Mouse (Mus musculus) C2C12 (cell line): ENCODE measurements at regions not wholly inside any gene's neighbourhood (a gene's known extent, or its start where the extent isn't known, plus 50 kb on each side); places are given as distances from the start of the nearest gene placed in this dataset.

Experiments
- H3K27me3 ChIP-seq: one replicate; pipeline ENCODE4 v1.6.1; 2011; ENCODE audit not compliant: control insufficient read depth, insufficient read depth, insufficient read length
- H3K36me3 ChIP-seq: one replicate; pipeline ENCODE4 v1.6.1; 2011; ENCODE audit not compliant: control insufficient read depth, insufficient read depth
- H3K4me3 ChIP-seq: one replicate; pipeline ENCODE4 v1.5.1; 2011; ENCODE audit warnings: mild to moderate bottlenecking, control low read depth; ENCODE audit not compliant: poor library complexity, insufficient read depth, severe bottlenecking
- H3K79me2 ChIP-seq: one replicate; pipeline ENCODE4 v1.6.1; 2011; ENCODE audit not compliant: control insufficient read depth, insufficient read depth
- H3K79me3 ChIP-seq: one replicate; pipeline ENCODE4 v1.6.1; 2011; ENCODE audit warnings: low read depth, control low read depth
- H3ac ChIP-seq: one replicate; pipeline ENCODE3; 2011; ENCODE audit warnings: low read depth; ENCODE audit not compliant: control insufficient read depth, insufficient read length
- CEBPB ChIP-seq: IDR thresholded peaks from one replicate; pipeline ENCODE4 v1.6.1; 2011; ENCODE audit warnings: low read depth, mild to moderate bottlenecking, control low read depth, moderate library complexity
- CTCF ChIP-seq: IDR thresholded peaks from one replicate; pipeline ENCODE4 v1.5.1; 2011; ENCODE audit not compliant: control insufficient read depth, insufficient read depth, insufficient read length
- FOSL1 ChIP-seq: IDR thresholded peaks from one replicate; pipeline ENCODE4 v1.8.0; 2011; ENCODE audit warnings: mild to moderate bottlenecking, low read length; ENCODE audit not compliant: poor library complexity, insufficient read depth, severe bottlenecking
- MAX ChIP-seq: IDR thresholded peaks from one replicate; pipeline ENCODE4 v1.6.1; 2011; ENCODE audit warnings: mild to moderate bottlenecking, control low read depth
- MYOD1 ChIP-seq: IDR thresholded peaks from one replicate; pipeline ENCODE4 v1.6.1; 2011; ENCODE audit warnings: low read depth; ENCODE audit not compliant: control insufficient read depth, insufficient read length
- MYOG ChIP-seq: IDR thresholded peaks from one replicate; pipeline ENCODE4 v1.6.1; 2011; ENCODE audit not compliant: control insufficient read depth, insufficient read length; ENCODE audit errors: extremely low read depth
- USF1 ChIP-seq: IDR thresholded peaks from one replicate; pipeline ENCODE4 v1.6.1; 2011; ENCODE audit warnings: low read depth, mild to moderate bottlenecking, control low read depth, moderate library complexity

DNA sequence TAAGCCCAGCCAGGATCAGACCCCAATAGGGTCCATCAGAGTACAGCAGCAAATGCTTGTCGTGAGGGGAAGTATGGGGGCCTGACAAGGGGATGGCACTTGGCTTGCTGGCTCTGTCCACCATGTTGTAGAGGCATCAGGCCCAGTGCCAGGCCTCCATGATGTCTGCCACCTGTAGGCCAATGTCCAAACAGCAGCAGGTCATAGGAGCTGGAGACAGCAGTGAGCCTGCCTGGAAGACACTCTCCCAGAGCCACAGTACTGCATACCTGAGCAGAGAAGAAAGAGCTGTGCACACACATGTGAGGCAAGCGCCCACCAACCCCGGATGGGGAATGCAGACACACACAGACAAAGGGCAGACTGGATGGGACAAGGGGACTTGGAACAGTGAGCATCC, 55.4 kb upstream of the Slc22a12 start:
- Histone ChIP-seq H3ac (no peak overlapping the region), H3K27me3 (peaks cover 73% of the 10 kb centered on the region), H3K79me3 (no peaks in the 10 kb centered on the region), H3K36me3 (no peaks in the 10 kb centered on the region), H3K4me3 (no peak overlapping the region), H3K79me2 (no peaks in the 10 kb centered on the region)
- TF ChIP-seq FOSL1, result no peak
- no peak for TF ChIP-seq CTCF
- no peak for TF ChIP-seq MYOG
- no peak for TF ChIP-seq MAX
- no peak for TF ChIP-seq CEBPB
- TF ChIP-seq MYOD1, result no peak

GRCm38 (mm10) chr19:6595801-6596200, 53.0 kb upstream of the Slc22a12 start:
- Histone ChIP-seq H3ac (no peak overlapping the region), H3K79me2 (no peaks in the 10 kb centered on the region), H3K4me3 (no peak overlapping the region), H3K36me3 (no peaks in the 10 kb centered on the region), H3K79me3 (no peaks in the 10 kb centered on the region), H3K27me3 (peaks cover 54% of the 10 kb centered on the region)
- TF ChIP-seq MYOG (no peak), MYOD1 (no peak), CEBPB (no peak), USF1 (no peak), CTCF (no peak), MAX (no peak), FOSL1 (no peak)
